Mouse (Mus musculus) thymus, postnatal 36 days (tissue): ENCODE measurements around the gene Cnppd1.

Source experiments
- DNase-seq, 2 experiments: peaks; one replicate each; pipeline ENCODE4 v3.0.0; 2022; ENCODE audit warnings: mixed read lengths in 2 of 2

Gene Cnppd1

DNA sequence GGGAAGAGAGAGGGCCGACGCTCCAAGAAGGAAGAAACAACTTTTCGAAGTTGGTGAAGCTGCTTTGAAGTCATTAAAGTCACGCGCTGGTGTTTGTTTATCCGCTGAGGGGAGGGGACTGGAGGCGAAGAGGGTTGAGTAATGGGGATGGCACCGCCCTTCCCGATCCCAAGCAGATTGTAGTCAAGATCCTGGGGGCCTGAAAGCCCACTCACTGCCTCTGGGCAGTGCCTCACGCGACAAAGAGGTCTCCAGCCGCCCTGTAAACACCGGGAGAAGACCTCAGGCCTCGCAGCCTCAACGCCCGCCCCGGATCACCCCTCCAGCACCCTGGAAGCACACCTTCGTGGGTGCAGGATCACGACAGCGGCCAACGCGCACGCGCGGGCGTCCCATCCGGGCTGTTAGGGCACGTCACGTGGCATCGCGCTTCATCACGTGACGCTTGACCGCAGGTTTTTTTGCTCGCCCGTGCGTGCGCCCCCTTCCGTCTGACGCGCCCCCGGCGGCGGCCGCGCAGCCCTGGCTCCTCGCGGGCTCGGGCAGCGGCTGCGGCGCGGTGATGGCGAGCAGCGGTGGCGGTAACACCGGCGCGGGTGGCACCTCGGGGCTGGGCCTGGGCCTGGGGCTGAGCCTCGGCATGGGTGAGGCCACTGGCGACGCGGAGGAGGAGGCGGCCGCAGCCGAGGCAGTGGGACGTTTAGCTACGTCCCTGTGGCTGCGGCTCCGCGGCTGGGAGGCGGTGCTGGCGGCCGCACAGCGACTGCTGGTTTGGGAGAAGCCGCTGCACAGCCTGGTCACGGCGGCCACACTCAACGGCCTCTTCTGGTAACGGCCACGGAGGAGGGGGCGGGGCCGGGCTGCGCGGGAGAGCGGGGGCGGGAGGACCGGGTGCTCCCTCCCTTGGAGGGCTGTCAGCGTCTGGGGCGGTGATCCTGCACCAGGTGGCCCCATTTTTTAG is at the start of gene Cnppd1, which contains the start of gene Retreg2:
TSS of gene Cnppd1 (minus strand) at position 411 of the 961 bp plus-strand sequence.
TSS of gene Retreg2 (plus strand) at position 478 of the 961 bp plus-strand sequence.
- peak; percentile 97 for DNase-seq

DNA sequence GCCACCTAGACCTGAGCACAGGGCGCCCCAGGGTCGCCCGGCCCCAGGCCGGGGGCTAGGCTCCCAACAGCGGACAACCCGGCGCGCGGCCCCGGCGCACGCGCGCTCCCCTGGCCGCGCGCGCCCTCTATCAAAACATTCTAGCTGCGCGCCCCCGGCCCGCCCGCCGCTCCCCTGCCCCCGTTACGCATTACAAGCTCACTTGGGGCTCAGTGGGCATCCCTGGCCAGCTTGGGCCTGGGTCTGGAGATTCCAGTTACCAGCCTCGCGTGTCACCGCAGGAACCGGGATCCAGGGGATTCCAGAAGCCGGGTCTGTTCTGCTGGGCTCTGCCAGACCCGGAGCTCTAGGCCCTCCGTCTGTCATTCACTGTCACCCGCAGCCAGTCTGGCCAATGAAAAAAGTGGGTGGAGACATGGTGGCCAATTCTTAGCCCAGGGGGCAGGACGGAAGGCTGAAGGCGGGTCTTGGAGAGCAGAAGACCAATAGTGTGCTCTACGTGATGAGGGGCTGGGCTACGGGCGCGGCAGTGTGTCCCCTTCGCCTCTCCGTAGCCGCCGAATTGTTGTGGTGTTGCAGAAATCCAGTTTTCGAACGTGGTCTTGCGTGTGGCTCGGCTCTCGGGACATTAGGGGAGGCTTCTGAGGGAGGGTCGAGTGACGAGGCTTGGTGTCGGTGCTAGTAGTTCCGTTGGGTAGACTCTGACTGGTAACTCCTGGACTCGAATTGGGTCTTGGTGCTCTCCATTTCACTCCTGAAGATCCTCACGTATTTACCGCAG is 49.3 kb upstream of the Cnppd1 start, which contains the start of the genes Ankzf1 and Atg9a:
TSS of gene Ankzf1 (plus strand) at position 530 of the 781 bp plus-strand sequence.
TSS of gene Atg9a (minus strand) at position 575 of the 781 bp plus-strand sequence.
- peak; percentile 90 to 96 for DNase-seq

DNA sequence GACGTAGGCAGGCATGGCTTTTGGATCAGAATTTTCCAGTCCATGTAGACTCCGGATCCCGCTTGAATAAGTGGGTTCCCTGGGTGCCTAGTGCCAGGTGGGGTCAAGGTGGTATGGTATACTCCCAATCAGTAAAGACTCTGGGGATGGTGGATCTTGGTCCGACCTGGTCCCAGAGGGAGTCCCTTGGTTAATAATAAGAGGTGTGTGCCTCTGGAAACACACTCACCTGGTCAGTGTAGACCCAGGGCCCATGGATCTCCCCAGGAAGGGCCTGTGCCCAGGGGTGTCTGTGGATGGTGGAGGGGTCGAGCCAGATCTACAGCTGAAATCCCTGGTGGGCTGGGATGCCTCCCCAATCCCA is 48.7 kb upstream of the Cnppd1 start:
- no peak for DNase-seq

DNA sequence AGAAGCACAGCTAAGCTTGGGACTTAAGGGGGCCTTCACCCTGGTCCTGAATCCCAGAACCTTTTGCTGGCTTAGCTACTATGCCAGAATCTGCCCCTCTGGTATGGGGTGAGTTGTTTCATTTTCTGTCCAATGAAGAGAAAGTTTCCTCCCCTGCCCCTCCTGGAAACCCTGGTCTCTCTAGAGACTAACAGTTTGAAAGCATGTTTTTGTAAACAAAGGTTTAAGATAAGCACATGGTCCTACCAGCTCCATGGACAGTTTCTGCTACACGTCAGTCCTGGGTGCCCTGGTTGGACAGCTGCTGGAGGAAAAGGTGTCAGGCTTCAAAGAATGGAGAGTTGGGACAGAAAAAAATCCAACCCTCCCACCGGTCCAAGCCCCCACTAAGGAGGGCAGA is 48.1 kb upstream of the Cnppd1 start:
- DNase-seq: no peak

DNA sequence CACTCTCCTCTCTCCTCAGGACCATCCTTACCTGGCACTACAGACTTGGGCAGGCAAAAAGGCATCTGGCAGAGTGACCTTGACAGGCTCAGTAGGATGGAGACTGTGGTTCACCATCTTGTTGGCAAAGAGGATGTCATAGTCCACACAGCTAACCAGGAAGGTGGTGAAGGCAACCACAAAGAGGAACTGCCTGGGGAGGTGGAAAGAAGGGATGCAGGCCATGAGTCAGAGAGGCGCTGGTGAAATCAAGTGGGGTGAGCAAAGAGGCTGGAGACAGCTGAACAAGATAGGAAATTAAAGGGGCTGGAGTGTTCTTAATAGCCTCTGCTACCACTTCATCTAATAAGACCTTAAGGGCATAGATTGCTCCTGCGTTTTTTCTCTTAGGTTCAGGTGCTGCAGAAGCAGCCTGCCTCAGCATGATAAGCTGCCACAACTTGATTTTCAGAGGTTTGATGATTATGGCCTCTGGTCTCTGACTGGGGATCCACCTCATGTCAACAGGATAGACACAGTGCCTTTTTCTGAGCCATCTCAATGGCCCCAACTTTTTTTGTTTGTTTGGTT is 45.5 kb upstream of the Cnppd1 start:
- no peak for DNase-seq

DNA sequence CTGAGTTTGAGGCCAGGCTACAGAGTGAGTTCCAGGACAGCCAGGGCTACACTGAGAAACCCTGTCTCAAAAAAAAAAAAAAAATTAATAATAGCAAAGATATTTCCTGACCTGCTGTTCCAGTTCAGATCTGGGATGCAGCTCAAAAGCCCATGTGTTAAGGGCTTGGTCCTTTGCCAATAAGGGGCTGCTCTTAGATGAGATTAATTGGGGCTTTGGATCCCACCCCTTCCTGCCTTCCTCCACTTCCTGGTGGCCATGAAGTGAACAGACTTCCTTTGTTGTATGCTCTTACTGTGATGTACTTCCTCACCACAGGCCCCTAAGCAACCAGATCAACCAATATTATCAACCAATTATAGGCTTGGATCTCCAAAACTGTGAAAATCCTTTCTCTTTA is 44.6 kb upstream of the Cnppd1 start:
- no peak for DNase-seq

DNA sequence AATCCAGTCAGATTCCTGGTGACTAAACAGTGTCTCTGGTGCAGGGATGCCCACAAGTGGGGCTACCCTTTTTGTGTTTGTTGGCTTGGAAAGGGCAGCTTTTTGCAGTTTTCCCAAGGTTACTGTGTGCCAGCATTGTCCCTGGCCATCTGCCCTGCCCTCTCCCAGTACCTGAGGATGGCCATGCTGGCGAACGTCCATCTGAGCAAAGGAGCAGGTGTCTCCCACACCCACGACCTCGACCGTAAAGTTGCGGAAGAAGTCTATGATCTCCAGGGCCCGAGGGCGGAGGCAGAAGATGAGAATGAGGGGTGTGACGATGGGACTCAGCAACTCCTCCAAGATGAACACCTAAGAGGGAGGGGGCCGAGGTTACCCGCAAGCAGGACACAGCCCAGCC is 43.0 kb upstream of the Cnppd1 start:
- DNase-seq: no peak

DNA sequence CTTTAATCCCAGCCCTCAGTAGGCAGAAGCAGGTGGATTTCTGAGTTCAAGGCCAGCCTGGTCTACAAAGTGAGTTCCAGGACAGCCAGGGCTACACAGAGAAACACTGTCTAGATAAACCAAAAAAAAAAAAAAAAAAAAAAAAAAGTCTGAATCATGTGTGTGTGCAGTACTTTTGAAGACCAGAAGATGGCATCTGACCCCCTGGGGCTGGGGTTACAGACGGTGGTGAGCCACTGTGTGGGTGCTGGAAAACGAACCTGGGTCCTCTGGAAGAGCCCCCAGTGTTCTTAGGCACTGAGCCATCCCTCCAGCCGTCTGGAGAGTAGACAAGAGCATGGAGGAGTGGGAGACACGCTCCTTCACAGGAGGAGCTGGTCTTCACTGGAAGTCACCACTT is 39.6 kb upstream of the Cnppd1 start:
- DNase-seq: peak in 1 of 2 experiments; percentile 11

DNA sequence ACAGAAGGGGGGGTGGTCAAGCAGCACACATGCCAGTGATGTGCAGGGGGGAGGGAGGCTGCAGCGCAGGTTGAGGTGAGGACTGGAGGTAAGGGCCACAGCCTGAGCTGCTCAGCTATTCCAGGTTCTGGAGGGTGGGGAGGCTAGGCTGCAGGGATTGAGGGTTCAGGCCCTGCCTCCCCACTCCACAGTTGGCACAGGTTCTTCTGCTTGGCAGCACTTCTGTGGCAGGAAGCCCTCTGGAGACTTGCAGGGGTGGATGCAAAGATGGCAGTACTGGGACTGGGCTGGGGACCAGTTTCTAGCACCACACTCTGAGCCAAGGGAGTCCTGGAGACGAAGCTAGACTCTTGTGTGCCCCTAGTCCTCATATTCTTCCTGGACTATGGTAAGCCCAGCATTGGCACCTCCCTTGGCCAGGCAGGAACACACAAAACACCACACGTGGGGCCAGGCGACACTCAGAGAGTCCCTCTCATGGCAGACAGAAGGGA is 38.9 kb upstream of the Cnppd1 start:
- DNase-seq: no peak

DNA sequence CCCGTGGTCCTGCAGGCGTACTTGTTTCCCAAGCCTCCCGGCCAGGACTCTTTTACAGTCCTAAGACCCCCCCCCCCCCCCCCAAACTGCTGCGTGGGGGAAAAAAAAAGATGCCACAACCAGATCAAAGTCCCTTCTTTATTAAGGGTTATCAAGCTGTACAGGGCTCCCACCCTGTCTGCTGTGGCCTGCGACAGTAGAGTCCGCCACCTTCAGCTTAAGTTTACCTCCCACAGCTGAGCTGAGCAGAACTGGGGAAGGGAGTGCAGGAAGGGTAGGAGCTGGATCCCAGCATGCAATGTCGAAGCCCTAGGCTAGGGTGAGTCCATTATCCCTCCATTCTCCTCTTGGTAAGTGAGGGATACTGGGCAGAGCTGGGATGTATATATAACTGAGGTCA is 38.2 kb upstream of the Cnppd1 start:
- no peak for DNase-seq

DNA sequence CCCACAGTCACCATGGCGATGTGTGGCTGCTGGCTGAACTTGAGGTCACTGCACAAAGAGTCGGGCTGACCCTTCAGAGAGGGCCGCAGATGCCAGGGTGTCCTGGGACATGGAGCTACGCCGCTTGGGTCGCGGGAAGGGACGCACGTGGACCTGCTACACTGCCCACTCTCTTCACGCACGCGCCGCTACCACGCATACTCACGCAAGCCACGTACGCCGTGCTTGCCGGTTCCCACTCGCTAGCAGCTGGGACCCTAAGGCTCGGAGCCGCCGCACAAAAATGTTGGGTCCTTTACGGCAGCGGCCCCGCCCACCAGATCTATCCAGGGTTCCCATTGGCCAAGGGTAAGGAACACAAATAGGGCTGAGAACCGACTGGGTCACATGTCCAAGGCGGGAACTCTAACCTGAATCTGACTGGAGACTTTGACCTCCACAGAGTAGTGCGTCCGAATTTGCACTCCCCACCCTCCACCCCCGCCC is 37.6 kb upstream of the Cnppd1 start, which contains the start of gene Abcb6:
TSS of gene Abcb6 (minus strand) at position 288 of the 486 bp plus-strand sequence.
- DNase-seq: peak; percentile 78 to 87

DNA sequence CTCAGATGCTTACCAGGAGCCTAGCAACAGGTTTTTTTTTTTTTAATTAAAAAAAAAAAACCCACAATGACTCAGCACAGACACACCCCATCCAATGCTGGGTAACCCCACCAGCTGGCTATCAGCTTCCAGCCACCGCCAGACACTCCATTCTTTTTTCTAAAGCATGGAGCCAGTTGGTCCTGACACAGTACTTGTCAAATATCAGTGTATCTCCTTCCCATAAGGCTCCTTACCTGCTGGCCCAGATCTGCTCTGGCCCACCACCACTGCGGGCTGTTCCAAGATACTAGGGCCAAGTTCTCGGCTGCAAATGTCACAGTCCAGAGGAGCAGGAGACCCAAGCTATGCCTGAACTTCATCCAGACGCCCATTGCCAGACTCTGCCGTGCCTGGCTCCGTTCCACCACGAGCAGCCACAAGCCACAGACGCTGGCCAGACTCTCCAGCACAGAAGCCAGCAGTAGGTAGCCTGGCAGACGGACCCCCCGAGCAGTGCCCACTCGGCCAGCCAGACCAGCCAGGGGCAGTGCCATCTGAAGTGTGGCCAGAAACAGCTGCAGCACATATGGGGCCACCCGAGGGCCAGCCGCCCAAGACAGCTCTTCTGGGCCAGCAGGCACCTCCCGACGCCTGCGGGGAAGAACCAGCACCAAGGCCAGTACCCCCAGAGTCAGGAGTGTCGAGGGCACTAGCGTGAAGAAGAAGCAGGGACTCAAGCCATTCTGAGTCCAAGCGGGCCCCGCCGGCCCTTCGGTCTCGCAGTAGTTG is 37.0 kb upstream of the Cnppd1 start:
- peak in 1 of 2 experiments; percentile 16 for DNase-seq

DNA sequence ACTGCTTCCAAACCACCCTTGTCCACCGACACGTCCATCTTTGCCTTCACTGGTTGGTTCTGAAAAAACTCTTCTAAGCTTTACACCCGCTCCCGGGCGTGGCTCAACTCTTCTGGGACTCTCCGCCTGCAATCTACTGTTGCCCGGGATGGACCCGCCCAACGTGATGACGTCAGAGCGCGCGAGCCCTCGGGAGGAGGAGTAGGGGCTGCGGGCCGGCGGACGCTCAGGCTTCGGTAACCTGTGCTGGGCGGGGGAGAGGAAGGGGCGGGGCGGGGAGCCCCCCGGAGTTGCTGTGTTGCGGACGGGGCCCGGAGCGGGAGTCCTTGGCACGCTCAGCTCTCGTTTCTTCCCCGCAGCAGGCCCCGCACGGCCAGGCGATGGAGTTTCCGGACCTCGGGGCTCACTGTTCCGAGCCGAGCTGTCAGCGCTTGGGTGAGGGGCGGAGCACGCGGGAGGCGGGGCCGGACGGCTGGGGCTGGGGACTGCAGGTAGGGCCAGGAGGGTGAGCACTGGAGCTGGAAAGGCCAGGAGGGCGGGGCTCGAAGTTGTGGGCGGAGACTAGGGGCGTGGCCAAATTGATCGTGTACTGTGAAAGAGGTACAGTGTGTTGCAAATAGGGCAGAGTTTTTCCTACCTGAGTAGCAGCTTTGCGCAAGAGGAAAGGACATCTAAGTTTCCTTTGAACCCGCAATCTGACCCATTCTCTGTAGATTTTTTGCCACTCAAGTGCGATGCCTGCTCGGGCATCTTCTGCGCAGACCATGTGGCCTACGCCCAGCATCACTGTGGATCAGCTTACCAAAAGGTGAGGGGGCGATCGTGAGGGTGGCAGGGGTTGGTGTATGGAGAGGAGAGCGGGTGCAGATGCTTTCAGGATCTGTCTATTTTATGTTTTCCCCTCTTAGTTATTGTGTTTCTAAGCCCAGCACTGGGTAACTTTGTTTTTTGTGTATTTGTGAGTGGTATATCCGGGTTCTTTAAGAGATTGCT is 26.3 kb upstream of the Cnppd1 start, which contains the start of gene Zfand2b:
TSS of gene Zfand2b (plus strand) at position 175 of the 993 bp plus-strand sequence.
- peak; percentile 98 to 99 for DNase-seq

DNA sequence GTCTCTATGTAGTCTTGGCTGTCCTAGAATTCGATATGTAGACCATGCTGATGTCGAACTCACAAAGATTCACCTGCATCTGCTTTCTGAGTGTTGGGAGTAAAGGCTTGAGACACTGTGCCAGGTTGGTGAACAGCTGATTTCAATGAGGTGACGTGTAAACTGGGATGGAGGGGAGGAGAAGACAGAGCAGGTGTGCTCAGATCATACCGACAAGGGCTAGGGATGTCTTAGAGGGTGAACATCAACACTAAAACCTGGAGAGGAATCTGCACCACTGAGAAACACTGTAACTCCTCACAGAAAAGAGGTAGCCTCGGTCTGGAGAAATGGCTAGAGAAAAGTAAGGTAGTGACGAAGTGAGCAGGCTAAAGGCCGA is 25.6 kb upstream of the Cnppd1 start:
- DNase-seq: no peak

DNA sequence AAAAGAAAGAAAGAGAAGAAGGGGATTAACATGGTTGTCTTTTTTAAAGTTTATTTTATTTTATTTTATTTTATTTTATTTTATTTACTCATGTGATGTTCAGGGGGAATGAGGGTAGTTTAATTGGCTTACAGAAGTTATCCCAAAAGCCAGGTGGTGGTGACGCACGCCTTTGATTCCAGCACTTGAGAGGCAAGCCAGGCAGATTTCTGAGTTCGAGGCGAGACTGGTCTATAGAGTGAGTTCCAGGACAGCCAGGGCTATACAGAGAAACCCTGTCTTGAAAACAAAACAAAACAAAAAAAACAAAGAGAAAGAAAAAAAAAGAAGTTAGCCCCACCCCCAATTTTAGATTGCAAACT is 17.7 kb upstream of the Cnppd1 start:
- no peak for DNase-seq

DNA sequence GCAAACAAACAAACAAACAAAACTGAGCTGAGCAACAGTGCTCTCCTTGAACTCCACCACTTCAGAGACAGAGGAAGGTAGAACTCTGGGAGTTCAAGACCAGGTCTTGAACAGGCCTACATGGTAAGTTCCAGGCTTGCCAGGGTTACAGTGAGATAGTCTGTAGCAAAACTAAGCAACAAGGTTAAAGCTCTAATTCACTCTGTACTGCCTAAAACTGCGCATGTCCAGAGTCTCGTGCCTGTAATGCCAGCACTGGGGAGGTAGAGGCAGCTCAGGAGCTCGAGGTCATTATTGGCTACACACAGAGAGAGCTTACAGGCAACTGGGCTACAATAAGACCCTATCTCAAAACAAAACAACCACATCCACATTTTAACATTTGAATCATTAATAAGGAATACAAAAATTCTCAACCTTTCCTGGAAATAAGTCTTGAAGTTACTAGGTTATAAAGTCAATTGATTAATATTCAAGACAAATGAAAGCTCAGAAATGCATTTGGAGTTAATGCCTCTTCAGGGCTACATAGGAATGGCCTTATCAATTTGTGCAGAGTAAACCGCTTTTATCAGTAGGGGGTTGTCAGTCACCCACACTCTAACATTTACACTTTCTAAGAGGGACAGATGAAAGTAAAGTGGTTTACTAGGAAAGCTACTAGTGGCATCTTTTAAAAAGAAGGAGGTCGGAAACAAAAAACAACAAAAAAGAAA is 17.2 kb upstream of the Cnppd1 start:
- no peak for DNase-seq

DNA sequence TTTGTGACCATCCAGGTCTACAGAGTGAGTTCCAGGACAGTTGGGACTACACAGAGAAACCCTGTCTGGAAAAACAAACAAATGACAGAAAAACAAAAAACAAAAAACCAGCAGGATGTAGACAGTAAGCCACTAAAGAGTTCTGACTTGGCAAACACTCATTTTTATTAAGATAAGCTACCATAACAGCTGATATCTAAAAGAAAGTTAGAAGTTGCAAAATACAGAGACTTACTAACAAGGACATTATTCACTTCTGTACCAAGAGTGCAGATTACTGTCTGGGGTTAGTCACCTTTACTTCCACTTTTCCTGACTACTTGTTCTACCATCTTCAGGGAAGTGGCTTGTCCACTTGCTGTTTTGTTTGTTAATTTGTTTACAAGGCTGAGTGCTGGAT is 16.5 kb upstream of the Cnppd1 start:
- DNase-seq: no peak

DNA sequence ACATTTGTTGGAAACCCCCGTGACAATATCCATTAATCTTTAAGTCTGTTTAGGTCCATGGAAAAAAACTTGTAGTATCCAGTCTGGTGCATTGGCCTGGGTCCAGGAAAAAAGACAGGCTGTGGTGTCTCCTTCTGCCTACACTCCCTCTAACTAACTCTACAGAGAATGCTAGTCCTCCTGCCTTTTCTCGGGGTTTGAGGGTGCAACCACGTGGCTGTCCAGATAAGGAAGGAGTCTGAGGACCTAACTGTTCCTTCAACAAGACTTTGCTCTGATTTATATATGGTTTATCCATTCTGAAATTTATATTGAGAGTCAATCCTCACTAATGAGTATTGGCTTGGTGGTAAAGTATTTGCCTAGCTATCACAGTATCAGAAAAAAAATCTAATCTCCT is 13.3 kb upstream of the Cnppd1 start:
- no peak for DNase-seq

DNA sequence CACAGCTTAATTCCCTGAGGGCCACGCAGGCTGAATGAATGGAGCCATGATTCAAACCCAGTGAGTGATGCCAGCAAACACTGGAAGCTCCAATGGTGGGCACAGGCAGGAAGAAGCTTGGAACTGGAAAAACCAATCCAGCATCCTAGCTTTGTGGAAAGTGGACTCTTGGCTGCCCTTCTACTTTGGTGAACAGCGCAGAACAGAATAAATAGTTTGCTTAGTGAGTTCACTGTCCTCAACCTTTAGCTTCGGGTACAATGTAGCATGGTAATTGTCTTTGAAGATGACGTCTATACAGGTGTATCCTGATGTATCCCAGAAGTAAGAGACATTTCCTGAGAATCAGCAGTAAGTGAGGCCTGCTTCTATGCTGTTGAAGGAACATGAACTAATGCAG is 6.2 kb upstream of the Cnppd1 start:
- DNase-seq: no peak
